Mouse (Mus musculus): ENCODE results near the gene Klf9. TPM values are rescaled to one million over a fixed set of nuclear protein-coding genes. Genes with fewer than 3 reads are reported as not detected.

Klf9 gene
- polyA plus RNA-seq, 1 experiment from 2014 or later = 0.91 TPM

DNA sequence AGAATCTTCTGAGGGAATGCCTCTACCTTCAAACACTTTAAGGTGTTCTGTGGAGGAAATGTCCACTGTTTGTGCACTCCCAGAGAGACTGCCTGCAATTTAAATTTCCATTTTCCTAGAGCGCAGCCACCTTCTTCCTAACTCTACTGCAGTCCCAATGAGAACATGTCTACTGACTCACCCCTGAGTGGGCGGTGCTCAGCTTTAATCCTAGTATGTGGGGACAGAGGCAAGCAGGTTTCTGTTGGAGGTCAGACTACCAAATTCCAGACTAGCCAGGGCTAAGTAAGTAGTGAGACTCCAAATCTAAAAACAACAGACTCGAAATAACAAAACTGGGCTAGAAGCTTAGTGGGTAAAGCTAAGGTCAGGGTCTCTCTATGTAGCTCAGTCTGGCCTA, 37.5 kb downstream of the Klf9 start:
- DNase-seq (ENCODE audit: low spot score) = no peak
- Histone ChIP-seq H3K27me3 (ENCODE audit: low read depth, poor library complexity, severe bottlenecking) (no peaks in the 10 kb centered on the region), H3K27ac (replicated peaks) (no peak overlapping the region), H3K9me3 (replicated peaks) (no peaks in the 10 kb centered on the region), H3K4me3 (no peak overlapping the region), H3K36me3 (peaks cover 2% of the 10 kb centered on the region; the same call in 1 of the 2 replicates), H3K4me1 (no peaks in the 10 kb centered on the region)
- WGBS = 92% methylated on average over 3 of the region's 3 CpGs

DNA sequence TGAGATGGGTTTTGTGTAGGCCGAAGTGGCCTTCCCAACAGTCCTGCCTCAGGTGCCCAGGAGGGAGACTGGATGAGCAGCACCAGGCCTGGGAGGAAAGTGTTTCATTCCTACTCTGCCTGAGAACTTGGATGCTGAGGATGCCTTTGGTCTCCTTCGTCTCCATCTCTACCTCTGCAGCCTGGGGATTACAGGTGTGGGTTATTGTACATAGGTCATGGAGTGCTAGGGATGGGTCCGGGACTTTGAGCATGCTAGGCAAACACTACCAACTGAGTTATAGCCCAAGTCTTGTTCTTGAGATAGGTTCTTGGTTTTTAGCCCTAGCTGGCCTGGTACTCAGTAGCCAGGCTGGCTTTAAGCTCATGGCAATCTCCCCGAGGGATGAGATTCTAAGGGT, 42.5 kb downstream of the Klf9 start:
- Histone ChIP-seq H3K4me1 (no peaks in the 10 kb centered on the region), H3K4me3 (no peak overlapping the region), H3K27me3 (ENCODE audit: low read depth, poor library complexity, severe bottlenecking) (no peaks in the 10 kb centered on the region), H3K36me3 (peaks cover 8% of the 10 kb centered on the region; the same call in 1 of the 2 replicates), H3K27ac (replicated peaks) (no peak overlapping the region), H3K9me3 (replicated peaks) (no peaks in the 10 kb centered on the region)
- 92% methylated on average over 4 of the region's 4 CpGs for WGBS
- no peak for DNase-seq (ENCODE audit: low spot score)

DNA sequence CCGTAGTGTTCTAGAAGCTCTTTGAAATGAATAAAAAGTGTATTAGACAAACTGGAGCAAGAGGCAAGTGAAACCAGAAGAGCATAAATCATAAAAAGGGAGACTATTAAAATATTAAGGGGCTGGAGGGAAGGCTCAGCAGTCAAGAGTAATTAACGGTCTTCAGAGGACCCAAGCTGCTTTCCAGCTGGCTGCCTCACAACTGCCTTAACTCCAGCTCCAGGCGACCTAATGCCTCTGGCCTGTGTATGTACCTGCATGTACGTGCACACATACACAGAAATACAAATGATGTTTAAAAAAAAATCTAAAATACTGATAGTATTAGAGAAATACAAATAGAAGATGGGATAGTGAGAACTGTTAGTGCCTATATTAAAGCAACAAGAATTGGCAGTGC, 43.0 kb downstream of the Klf9 start:
- Histone ChIP-seq H3K27ac (replicated peaks) (no peak overlapping the region), H3K27me3 (ENCODE audit: low read depth, poor library complexity, severe bottlenecking) (no peaks in the 10 kb centered on the region), H3K36me3 (peaks cover 8% of the 10 kb centered on the region; the same call in 1 of the 2 replicates), H3K9me3 (replicated peaks) (no peaks in the 10 kb centered on the region), H3K4me3 (no peak overlapping the region), H3K4me1 (no peaks in the 10 kb centered on the region)
- WGBS = 87% methylated on average over 4 of the region's 4 CpGs
- DNase-seq (ENCODE audit: low spot score) = no peak

DNA sequence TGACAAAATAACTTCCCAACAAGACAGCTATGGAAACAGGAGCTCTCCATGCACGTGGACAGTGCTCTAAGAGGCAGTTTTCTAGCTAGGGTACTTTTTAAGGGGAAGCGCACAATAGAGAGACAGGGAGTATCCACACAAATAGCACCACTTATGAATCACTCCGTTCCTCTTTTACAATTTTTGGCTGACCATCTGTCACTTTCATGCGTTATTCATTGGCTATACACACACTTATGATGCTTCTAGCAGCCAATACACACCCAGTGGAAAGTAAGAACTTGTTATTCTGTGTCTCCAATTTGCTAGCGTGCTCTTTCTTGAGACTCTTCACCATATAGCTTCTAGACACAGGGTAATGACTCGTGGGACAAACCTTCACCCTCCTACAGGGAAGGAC, 46.7 kb downstream of the Klf9 start:
- DNase-seq (ENCODE audit: low spot score) = no peak
- Histone ChIP-seq H3K27ac (replicated peaks) (no peak overlapping the region), H3K9me3 (replicated peaks) (no peaks in the 10 kb centered on the region), H3K4me3 (no peak overlapping the region), H3K4me1 (no peaks in the 10 kb centered on the region), H3K36me3 (peaks cover 20% of the 10 kb centered on the region), H3K27me3 (ENCODE audit: low read depth, poor library complexity, severe bottlenecking) (no peaks in the 10 kb centered on the region)
- WGBS = 87% methylated on average over 6 of the region's 6 CpGs

DNA sequence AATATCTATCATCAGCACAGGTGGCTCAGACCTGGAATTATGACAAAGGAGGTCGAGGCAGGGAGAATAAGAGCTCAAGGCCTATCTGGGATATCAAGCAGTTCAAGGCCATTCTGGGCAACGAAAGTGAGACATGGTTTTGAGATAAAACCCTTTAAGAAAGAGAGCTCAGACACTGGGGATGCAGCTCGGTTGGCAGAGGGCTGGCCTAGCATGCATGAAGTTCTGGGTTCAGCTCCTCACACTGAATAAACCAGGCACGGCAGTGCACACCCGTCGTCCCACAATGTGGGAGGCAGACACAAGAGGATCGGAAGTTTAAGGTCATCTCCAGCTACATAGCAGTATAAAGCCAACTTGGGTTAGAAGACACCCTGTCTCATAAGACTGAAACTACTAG, 48.0 kb downstream of the Klf9 start:
- no peak overlapping the region for H3K4me3 ChIP-seq
- WGBS = 93% methylated on average over 7 of the region's 7 CpGs
- H3K27ac ChIP-seq (replicated peaks) = no peak overlapping the region
- H3K27me3 ChIP-seq (ENCODE audit: low read depth, poor library complexity, severe bottlenecking) = no peaks in the 10 kb centered on the region
- H3K36me3 ChIP-seq = peaks cover 17% of the 10 kb centered on the region
- H3K9me3 ChIP-seq (replicated peaks) = no peaks in the 10 kb centered on the region
- DNase-seq (ENCODE audit: low spot score) = no peak
- H3K4me1 ChIP-seq = no peaks in the 10 kb centered on the region

DNA sequence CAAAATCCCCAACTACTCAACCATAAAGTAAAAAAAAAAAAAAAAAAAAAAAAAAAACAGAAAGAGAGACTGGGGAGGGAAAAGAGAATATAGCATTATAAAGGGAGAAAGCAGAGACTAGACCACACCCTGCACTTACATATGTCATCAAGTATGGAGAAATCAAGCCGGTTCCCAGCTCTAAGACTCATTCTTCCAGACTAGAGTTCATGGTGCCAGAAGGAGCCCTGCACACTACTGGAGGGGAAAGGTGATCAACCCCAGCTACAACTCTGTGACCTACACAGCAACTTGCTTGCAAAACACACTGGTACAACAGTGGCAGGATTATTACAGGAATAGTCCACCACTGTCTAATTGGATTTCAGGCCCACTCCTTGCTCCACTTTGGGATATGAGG, 48.7 kb downstream of the Klf9 start:
- no peaks in the 10 kb centered on the region for H3K27me3 ChIP-seq (ENCODE audit: low read depth, poor library complexity, severe bottlenecking)
- H3K4me1 ChIP-seq = no peaks in the 10 kb centered on the region
- 89% methylated on average over 1 of the region's 1 CpGs for WGBS
- peaks cover 13% of the 10 kb centered on the region for H3K36me3 ChIP-seq
- no peak for DNase-seq (ENCODE audit: low spot score)
- H3K4me3 ChIP-seq = no peak overlapping the region
- no peaks in the 10 kb centered on the region for H3K9me3 ChIP-seq (replicated peaks)
- H3K27ac ChIP-seq (replicated peaks) = no peak overlapping the region

DNA sequence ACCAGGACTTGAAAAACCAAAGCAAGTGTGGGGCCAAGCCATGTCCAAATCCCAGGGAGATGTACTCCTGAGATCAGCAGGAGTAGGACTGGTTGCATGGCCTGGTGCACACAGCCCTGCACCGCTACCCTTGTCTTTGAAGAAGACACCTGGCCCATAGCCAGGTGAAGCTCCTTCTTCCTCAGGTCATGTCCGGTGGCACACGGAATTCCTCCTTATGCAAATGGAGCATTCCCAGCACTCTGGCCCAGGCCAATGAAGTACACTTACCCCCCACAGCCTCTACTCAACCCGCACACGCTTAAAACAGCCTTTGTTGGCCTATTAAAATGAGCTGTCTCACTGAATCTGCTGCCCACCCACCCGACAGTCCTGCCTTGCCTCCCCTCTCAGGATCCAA, 50.5 kb downstream of the Klf9 start:
- Histone ChIP-seq H3K4me3 (no peak overlapping the region), H3K36me3 (peaks cover 18% of the 10 kb centered on the region), H3K9me3 (replicated peaks) (no peaks in the 10 kb centered on the region), H3K4me1 (no peaks in the 10 kb centered on the region), H3K27ac (replicated peaks) (no peak overlapping the region), H3K27me3 (ENCODE audit: low read depth, poor library complexity, severe bottlenecking) (no peaks in the 10 kb centered on the region)
- 92% methylated on average over 6 of the region's 6 CpGs for WGBS
- DNase-seq (ENCODE audit: low spot score) = no peak

DNA sequence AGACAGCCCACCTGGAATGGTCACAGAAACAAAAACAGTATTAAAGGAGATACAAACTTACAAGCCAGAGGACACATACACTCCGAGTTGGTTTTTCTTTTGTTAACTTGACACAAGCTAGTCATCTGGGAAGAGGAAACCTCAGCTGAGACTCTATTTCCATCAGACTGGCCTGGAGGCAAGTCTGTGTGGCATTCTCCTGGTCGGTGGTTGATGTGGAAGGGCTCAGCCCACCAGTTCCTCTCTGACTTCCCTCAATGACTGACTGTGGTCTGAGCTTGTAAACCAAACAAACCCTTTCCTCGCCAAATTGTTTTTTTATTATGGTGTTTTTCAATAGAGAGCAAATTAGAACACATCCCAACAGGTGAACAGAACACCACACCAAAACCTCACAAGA, 52.0 kb downstream of the Klf9 start:
- WGBS = 91% methylated on average over 3 of the region's 3 CpGs
- peaks cover 27% of the 10 kb centered on the region for H3K36me3 ChIP-seq
- H3K4me1 ChIP-seq = no peaks in the 10 kb centered on the region
- no peaks in the 10 kb centered on the region for H3K9me3 ChIP-seq (replicated peaks)
- no peak for DNase-seq (ENCODE audit: low spot score)
- no peak overlapping the region for H3K4me3 ChIP-seq
- H3K27ac ChIP-seq (replicated peaks) = no peak overlapping the region
- H3K27me3 ChIP-seq (ENCODE audit: low read depth, poor library complexity, severe bottlenecking) = no peaks in the 10 kb centered on the region

DNA sequence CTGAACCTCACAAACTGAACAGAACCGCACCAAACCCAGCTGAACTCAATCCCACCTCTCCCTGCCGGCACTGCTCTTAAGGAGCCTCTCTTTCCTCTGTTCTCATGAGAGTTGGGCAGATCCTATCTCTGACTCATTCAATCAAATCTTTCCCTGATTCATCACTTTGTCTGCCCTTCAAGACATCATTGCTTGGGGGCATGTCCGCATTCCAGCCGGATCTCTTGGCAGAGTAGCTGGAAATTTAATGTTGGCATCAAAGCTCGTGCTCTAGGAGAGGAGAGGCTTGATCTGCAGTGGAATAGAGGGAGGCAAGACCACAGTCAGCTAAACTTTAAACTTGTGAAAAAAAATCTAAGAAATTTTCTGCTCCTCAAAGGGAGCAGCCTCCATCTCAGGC, 61.1 kb downstream of the Klf9 start:
- Histone ChIP-seq H3K36me3 (peaks cover 78% of the 10 kb centered on the region), H3K27me3 (ENCODE audit: low read depth, poor library complexity, severe bottlenecking) (no peaks in the 10 kb centered on the region), H3K4me1 (no peaks in the 10 kb centered on the region), H3K4me3 (no peak overlapping the region), H3K27ac (replicated peaks) (no peak overlapping the region), H3K9me3 (replicated peaks) (peaks cover 12% of the 10 kb centered on the region; the same call in 1 of the 2 replicates)
- DNase-seq (ENCODE audit: low spot score) = no peak
- WGBS = 94% methylated on average over 5 of the region's 5 CpGs

DNA sequence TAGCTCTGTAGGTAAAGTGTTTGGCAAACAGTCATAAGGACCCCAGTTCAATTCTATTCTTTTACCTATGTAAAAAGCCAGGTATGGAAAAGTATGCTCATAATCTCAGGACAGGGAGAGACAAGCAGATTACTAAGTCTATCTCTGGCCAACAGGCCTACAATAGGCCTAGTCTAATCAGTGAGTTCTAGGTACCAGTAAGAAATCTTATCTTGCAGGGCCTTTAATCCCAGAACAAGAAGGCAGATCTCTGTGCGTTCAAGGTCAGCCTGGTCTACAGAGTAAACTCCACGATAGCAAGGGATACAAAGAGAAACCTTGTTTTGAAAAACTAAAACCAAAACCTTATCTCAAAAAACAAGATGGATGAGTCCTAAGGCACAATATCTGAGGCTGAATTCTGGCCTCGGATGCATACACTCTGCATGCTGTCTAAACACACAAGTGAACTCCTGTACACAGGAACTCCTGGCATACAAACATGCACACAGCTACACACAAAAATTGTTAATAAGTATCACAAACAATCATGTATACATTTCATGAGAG, 62.6 kb downstream of the Klf9 start:
- no peak for DNase-seq (ENCODE audit: low spot score)
- Histone ChIP-seq H3K27ac (replicated peaks) (no peak overlapping the region), H3K4me1 (no peaks in the 10 kb centered on the region), H3K4me3 (no peak overlapping the region), H3K27me3 (ENCODE audit: low read depth, poor library complexity, severe bottlenecking) (no peaks in the 10 kb centered on the region), H3K36me3 (peaks cover 81% of the 10 kb centered on the region), H3K9me3 (replicated peaks) (peaks cover 12% of the 10 kb centered on the region; the same call in 1 of the 2 replicates)
- WGBS = 95% methylated on average over 3 of the region's 3 CpGs

DNA sequence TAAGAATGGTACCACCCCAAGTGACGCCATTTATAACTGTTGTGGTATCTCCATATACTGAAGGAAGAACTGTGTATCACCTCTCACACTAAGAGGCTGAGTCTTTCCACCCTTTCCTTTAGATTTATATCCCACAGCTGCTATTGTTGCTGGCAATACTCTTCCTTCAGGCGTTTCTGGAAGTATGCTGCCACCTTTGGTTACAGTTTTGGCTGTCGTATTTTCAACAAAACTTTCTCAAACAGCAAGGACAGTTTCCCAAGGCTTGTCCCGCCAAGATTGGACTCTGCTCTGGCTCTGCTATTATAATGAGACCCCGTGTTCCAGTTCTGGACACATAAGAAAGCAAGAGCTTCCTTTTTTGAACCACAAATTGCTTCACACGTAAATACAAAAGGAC, 70.3 kb downstream of the Klf9 start:
- Histone ChIP-seq H3K27ac (replicated peaks) (no peak overlapping the region), H3K9me3 (replicated peaks) (no peaks in the 10 kb centered on the region), H3K4me3 (no peak overlapping the region), H3K4me1 (no peaks in the 10 kb centered on the region), H3K27me3 (ENCODE audit: low read depth, poor library complexity, severe bottlenecking) (no peaks in the 10 kb centered on the region), H3K36me3 (peaks cover 89% of the 10 kb centered on the region)
- no peak for DNase-seq (ENCODE audit: low spot score)
- WGBS = 92% methylated on average over 6 of the region's 6 CpGs

DNA sequence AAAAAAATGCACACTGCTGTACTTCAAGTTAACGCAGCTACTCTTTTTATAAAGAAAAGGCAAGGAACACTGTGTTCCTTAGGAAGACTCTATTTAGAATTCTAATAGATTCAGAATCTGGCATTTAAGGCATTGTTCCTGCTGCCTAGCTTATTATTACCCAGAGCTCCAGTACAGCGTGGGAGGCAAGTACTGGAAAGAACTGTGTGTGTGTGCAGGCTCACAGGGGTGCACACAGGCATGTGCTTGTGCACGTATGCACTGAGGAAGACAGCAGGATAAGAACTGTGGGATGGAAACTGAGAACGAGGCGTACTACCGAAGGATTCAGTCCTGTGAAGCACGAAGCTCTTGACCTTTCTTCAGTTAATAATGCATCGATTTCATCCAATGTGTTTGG, 73.3 kb downstream of the Klf9 start:
- H3K27ac ChIP-seq (replicated peaks) = no peak overlapping the region
- H3K27me3 ChIP-seq (ENCODE audit: low read depth, poor library complexity, severe bottlenecking) = no peaks in the 10 kb centered on the region
- no peak overlapping the region for H3K4me3 ChIP-seq
- H3K36me3 ChIP-seq = peaks cover 94% of the 10 kb centered on the region
- no peak for DNase-seq (ENCODE audit: low spot score)
- no peaks in the 10 kb centered on the region for H3K9me3 ChIP-seq (replicated peaks)
- no peaks in the 10 kb centered on the region for H3K4me1 ChIP-seq
- WGBS = 92% methylated on average over 8 of the region's 8 CpGs

Data from midbrain, embryonic 10.5 days (tissue).